Mouse (Mus musculus) retina, embryonic 14.5 days (tissue): ENCODE data around the gene Cnot9.
"Not testable (repeated sequence)": the region's sequence is repeated elsewhere in the genome, so short reads cannot be mapped to it uniquely, and the experiment has no call there.

Source experiments
- DNase-seq: peaks from one replicate; pipeline ENCODE4 v3.0.0-alpha.2; 2015; ENCODE audit warnings: low spot score

Cnot9 gene

GRCm38 (mm10) chr1:74505721-74506464 is at the start of gene Cnot9:
Cnot9 (plus strand) TSS chr1:74506058.
- peak; percentile 99 for DNase-seq

GRCm38 (mm10) chr1:74460273-74460672 is 45.6 kb upstream of the Cnot9 start:
- DNase-seq: peak; percentile 68

GRCm38 (mm10) chr1:74485792-74486191 is 20.1 kb upstream of the Cnot9 start:
- no peak for DNase-seq

DNA sequence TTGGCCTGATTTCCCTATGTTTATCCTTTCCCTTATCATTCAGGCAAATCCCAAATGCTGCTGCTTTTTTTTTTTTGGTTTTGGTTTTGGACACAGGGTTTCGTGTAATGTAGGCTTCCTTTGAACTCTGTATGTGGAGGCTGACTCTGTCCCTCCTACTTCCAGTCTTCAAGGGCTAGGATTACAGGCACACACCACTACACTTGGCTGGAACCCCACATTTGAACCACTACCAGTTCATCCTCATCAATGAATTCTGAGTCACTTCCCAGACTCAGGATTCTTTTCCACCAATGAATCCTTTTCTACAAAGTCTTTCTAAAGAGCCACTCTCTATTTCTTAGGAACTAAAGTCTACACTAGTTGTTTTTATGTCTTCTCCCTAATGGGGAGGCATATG is 4.8 kb upstream of the Cnot9 start:
- DNase-seq: no peak

GRCm38 (mm10) chr1:74505393-74505720 is 501 bp upstream of the Cnot9 start:
- no peak for DNase-seq

DNA sequence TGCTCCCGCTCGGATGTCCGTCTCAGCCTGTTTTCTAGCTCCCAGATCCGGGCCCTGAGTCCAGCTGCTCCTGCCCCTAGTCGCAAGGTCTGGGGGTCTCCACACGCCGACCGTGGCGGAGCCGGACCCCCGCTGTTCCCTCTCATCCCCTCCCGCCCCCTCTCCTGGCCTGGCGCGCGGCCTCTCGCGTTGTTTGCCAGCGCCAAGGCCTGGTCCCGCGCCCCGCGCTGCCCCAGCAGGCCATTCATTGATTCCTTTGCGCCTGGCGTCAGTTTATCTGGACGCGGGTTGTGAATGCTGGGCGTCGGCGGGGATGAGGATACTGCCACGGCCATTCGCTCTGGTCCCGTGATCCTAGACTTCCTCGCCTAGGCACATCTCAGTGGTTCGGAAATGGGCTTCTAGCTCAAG is 618 bp downstream of the Cnot9 start:
- peak; percentile 87 for DNase-seq

DNA sequence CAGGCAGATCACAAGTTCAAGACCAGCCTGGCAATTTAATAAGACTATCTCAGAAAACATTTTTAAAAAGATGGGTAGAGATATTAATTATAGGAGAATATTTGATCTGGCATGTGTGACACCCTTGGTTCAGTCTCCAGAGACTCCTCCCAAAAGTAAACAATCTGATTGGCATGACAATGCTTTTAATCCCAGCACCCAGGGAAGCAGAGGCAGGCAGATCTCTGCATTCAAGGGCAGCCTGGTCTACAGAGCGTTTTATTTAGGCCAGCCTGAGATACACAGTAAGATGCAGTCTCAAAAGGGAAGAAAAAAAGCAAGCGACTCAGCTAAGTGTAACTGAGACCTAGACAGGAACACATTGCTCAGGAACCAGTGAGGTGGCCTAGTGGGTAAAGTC is 1.9 kb downstream of the Cnot9 start:
- DNase-seq: no peak

- no peak for DNase-seq
These were observed 5.4 kb downstream of the Cnot9 start for GRCm38 (mm10) chr1:74511306-74511705.

- not testable (repeated sequence) for DNase-seq
These were observed 7.1 kb downstream of the Cnot9 start for GRCm38 (mm10) chr1:74512999-74513398.

DNA sequence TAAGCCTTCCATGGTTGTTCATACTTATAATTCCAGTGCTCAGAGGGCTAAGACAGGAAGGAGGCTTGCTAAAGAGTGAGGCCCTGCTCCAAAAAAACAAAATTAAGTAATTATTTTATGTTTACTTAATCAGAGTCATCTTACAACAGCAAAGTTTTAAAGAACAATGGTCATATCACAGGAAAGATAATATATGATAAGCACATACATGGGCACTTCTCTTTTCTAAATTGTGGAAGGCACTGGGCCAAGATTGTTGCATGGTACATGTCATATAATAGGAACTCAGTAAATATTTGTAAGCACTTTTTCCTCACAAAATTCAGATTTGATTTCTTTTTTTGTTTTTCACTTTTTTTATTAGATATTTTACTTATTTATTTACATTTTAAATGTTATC is 14.0 kb downstream of the Cnot9 start:
- DNase-seq: no peak

DNA sequence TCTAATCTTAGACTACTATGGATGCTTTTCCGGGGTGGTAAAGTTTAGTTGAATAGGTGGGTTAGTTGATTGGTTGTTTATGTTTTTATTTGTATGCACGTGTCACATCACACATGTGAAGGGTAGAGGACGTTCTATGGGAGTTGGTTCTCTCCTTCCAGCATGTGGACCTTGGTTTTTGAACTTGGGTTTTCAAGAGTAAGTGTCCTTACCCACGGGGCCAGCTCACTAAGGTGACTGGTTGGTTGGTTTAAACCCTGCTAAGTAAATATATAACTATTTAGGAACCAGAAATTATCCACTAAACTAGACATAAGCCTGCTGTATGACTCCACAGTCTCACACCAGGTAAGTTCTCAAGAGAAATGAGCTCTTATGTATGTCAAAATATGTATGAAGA is 18.9 kb downstream of the Cnot9 start:
- no peak for DNase-seq

DNA sequence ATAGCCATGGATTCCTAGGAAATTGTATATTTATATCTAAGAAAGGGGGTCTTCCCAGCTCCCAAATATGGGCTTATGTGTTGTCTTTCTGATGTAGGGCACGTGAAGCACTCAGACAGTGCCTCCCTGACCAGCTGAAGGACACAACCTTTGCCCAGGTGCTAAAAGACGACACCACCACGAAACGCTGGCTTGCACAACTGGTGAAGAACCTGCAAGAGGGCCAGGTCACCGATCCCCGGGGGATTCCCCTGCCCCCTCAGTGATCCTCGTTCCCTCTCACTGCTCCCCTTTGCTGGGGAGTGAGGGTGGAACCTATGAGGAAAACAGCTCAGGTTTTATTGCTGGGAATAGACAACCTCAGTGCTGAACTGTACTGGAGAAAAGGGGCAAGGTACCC is 22.7 kb downstream of the Cnot9 start:
- no peak for DNase-seq

- DNase-seq: no peak
These were observed 32.8 kb downstream of the Cnot9 start for GRCm38 (mm10) chr1:74538650-74539049.

DNA sequence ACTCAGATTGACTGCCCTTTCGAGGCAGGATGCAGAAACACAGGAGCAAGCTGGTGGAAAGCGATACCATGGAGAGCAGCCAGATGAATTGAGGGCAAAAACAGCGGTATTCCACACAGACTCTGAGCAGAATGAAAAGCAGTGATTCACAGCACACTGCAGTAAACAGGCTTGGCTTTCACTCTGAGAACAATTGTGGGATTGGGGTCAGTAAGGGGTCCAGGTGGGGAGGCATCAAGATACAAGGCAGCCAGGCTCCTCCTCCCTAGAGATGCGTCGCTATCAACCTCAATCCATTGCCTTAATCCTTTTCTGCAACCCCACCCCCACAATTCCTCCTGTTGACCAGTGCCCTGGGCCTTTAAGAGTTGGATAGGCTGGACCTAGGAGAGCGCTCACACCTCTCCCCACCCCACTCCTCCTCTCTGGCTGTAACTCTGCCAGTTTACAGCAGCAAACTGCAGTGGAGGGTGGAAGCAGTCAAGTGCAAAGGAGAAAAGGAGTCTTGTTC is 36.6 kb downstream of the Cnot9 start, which contains the start of gene Plcd4:
Gene Plcd4 (plus strand): TSS at position 438 of the 511 bp plus-strand sequence.
- peak; percentile 56 for DNase-seq

DNA sequence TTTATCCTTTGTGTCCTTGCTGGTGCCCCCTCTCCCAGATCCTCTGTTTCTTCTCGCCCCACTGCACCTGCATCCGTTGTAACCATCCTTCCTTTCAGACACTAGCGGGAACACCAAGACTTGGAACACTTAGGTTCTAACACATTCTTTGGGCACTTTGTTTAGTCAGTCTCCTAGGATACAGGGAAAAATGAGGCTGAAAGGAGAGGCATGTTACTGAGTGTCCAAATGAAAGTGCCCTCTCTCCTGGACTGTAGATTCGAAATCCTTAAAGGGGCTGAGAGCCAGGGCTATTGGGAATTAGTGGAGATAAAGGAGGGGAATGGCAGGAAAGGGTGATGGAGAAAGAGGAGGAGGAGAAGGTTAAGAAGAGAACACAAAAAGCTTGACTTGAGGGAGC is 38.3 kb downstream of the Cnot9 start, which contains the start of gene Usp37:
Gene Usp37 (minus strand): TSS at position 101 of the 400 bp plus-strand sequence.
- no peak for DNase-seq

- DNase-seq: no peak
These were observed 53.2 kb downstream of the Cnot9 start for GRCm38 (mm10) chr1:74559061-74559460.

- no peak for DNase-seq
These were observed 60.0 kb downstream of the Cnot9 start for GRCm38 (mm10) chr1:74565834-74566233.

DNA sequence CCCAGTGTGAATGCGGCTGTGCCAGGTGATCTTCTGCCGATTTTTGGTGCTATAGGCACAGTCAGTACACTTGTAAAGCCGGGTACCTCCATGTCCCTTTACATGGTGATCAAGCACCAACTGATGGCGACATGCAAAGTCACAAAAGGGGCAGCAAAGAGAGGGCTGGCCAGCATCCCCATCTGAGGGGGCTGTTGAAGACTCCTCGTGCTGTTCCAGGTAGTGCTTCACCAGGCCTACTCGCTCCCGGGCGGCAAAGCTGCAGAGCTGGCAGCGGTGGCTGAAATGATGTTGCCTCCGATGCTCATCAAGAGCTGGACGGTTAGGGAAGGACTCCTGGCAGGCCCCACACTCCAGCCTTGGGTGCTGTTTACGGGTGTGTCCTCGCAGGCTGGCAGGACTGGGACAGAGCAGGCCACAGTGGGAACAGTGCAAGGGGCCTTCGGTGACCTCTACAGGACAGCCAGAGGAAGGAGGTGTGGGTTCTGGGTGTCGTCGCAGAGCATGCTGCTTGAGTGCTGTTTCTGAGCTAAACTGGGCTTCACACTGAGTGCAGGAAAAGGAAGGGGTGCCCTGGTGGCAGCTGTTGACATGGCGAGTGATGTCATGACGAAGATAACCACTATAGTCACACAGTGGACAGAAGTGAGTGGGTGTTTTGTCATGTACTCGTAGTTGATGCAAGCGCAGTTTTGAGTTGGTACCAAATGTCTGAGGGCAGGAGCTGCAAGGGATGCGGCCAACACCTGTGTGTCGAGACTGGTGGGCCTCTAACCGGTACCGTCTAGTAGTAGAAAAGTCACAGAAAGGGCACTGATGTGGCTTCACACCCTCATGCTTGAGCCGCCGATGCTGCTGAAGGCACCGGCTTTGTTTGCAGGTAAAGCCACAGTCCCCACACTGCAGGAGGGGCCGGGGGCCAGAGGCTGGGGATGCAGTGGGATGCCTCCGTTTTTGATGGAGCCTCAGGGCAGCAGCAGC is 64.2 kb downstream of the Cnot9 start:
- no peak for DNase-seq
